Mouse (Mus musculus) neural tube, embryonic 10.5 days (tissue): ENCODE results near the gene Igsf23.
"Not testable (repeated sequence)": the region's sequence is repeated elsewhere in the genome, so short reads cannot be mapped to it uniquely, and the experiment has no call there.

Experiments
- DNase-seq: peaks from one replicate; pipeline ENCODE4 v3.0.0-alpha.2; 2017; ENCODE audit warnings: low spot score; ENCODE audit errors: extremely low spot score

The Igsf23 gene

GRCm38 (mm10) chr7:19950589-19950988 lies at the start of gene Igsf23:
TSS of gene Igsf23 (minus strand) at chr7:19950756.
- no peak for DNase-seq

DNA sequence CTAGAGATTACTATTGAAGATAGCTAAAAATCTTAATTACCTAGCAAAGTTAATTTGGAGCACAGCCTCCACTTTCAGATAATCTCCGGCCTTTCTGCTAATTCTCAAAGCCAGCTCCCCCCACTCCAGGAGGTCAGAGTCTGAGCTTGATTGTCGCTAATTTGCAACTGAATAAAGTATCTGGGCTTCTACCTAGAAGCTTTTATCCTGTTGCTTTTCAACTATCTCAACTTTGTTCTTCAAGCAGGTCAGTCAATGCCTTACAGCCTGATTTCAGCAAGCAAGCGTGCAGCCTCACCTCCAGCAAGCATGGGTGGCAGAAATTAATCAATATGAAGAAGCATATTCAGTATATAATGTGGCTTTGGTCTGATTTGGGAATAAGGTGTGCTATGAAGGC lies 46.2 kb upstream of the Igsf23 start:
- not testable (repeated sequence) for DNase-seq

GRCm38 (mm10) chr7:19991165-19991564 lies 40.6 kb upstream of the Igsf23 start, which contains the start of gene Nlrp9b:
TSS of gene Nlrp9b (plus strand) at chr7:19991465.
- not testable (repeated sequence) for DNase-seq

- DNase-seq, result no peak
Observed at GRCm38 (mm10) chr7:19971516-19971915, 21.0 kb upstream of the Igsf23 start.

DNA sequence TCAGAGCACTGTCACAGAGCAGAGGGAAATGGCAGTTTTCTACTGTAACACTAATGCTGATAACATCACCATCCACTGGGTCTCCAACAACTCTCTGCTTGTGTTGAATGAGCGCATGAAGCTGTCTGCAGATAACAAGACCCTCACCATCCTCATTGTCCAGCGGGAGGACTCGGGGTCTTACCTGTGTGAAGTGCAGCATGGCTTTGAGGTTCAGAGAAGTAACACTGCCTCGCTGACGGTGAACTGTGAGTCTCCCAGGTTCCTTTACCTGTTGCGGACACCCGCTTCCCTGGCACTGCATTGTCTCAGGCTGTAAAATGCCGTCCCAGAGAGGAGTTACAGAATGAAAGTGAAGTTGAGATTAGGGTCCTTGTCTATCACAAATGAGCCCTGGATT lies 19.6 kb upstream of the Igsf23 start:
- DNase-seq, result no peak

GRCm38 (mm10) chr7:19969541-19970090 lies 19.1 kb upstream of the Igsf23 start:
- DNase-seq, result no peak

- no peak for DNase-seq
Observed at GRCm38 (mm10) chr7:19969106-19969505, 18.6 kb upstream of the Igsf23 start.

- DNase-seq, result no peak
Observed at GRCm38 (mm10) chr7:19964985-19965579, 14.5 kb upstream of the Igsf23 start, which contains the start of gene Ceacam20. TSS of gene Ceacam20 (plus strand) at chr7:19965412.

GRCm38 (mm10) chr7:19962423-19962822 lies 11.9 kb upstream of the Igsf23 start:
- DNase-seq, result no peak

DNA sequence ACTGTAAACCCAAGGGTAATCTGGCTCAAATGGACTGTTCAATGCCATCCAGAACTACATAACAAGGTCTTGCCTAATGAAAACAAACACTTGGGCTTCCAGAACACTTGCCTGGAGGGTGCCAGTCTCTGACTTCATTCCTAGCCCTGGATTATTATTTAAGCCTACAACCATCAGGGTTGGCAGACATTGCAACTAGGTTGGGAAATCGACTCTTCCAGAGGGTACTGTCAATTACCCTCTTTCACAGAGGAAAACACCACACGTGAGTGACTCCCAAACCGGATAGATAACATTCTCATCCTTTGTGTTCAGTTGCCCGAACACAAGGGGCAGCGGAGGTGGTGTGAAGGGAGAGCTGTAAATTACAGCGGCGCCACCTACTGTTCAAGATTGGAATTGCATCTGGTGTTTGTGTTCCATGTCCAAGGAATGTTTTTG lies 5.8 kb upstream of the Igsf23 start:
- peak; percentile 88 for DNase-seq

DNA sequence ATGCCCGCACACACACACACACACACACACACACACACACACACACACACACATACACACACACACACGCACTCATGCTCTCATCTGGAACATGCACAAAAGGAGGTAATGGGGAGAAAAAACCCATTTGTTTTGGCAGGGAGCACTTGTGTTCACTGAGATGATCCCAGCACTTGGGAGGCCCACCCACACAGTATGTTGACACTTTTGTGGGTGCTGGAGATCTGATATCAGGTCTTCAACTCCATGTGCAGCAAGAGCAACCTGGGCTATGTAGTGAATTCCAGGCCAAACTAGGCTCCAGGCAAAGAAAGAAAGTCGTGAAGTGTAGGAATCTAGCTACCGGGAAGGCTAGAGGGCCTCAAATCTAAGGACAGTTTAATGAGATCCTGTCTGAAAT lies 5.3 kb upstream of the Igsf23 start:
- no peak for DNase-seq

- DNase-seq, result no peak
Observed at GRCm38 (mm10) chr7:19953054-19953453, 2.5 kb upstream of the Igsf23 start.

- DNase-seq, result no peak
Observed at GRCm38 (mm10) chr7:19952320-19952986, 1.9 kb upstream of the Igsf23 start.

- no peak for DNase-seq
Observed at GRCm38 (mm10) chr7:19949996-19950395, 560 bp downstream of the Igsf23 start.

DNA sequence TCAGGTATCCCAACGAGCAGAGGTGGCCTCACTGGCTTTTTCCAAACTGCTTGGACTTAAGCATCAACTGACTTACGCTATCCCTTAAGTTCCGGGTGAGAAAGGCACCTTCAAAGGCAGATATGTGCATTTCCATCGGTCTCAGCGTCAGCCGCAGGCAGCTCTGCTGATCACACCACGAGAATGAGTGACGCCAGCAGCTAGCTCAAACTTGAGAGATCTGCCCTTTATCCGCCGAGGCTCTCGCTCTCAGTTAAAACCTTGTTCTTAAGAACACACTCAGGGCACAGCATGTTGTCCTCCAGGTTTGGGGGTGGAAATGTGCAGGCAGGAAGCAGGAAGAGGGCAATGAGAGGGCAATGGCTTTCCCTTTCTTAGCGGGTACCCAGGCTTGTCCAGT lies 1.6 kb downstream of the Igsf23 start:
- no peak for DNase-seq

DNA sequence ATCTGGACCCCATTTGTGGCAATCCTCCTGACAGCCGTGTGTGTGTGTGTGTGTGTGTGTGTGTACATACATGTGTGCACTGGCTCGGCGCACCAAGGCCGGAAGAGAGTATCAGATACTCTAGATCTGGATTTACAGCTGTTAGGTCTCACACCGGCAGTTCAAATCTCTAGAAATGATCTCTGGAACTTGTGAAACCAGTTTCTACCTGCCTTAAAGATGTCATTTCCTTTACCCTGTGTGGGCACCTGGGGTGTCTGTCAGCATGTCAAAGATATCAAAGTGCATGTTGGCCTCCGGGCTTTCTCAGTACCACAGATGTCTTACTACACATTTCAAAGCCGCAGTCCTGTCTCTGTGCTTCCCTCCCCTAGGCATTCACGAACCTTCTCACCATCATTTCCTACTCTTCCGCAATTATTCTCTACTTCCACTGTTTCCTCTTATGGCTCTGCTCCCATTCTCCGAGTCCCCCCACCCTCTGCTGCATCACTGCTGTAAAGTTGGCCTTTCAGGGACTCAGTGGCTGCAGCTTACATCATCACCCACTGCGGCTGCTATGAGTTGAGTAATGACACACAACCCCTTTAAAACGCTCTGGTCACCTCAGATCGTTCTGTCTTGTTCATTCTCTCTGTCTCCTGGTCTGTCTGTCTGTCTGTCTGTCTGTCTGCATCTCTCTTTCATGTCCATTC lies 4.6 kb downstream of the Igsf23 start:
- DNase-seq, result no peak

DNA sequence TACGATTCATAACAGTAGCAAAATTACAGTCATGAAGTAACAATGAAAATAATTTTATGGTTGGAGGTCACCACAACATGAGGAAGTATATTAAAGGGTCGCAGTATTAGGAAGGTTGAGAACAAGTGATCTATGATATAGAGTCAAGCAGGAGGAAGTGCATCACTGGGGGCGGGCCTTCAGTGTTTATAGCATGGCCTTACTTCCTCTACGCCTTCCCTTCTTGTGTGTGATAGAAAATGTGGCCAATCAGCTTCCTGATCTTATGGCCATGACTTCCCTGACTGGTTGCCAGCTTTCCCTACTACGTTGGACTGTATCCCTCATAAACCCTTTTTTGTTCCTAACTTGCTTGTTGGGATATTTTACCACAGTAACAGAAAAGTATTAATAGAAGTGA lies 5.4 kb downstream of the Igsf23 start:
- no peak for DNase-seq

GRCm38 (mm10) chr7:19944709-19945108 lies 5.8 kb downstream of the Igsf23 start:
- DNase-seq, result no peak

DNA sequence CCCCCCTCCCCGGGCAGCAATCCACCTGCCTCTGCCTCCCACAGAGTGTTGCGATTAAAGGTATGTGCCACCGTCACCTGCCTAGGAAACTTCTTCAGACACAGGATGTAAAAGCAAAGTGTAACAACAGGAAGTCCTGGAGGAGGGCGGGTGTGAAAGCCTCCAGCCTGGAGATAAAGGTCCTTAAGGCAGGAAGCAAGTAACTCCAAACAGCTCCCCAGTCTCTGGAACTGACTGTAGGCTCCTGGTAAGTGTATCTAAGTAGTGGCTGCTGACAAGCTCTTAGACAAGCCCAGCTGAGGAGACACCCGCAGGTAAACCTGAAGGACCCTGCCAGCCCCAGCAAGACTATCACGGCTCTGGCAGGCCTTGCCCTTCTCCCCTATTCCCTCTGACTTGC lies 10.3 kb downstream of the Igsf23 start:
- DNase-seq, result no peak

- DNase-seq, result no peak
Observed at GRCm38 (mm10) chr7:19939555-19940235, 10.9 kb downstream of the Igsf23 start.

GRCm38 (mm10) chr7:19937229-19937821 lies 13.2 kb downstream of the Igsf23 start:
- DNase-seq, result no peak
